Mouse (Mus musculus) central nervous system, embryonic 11.5 days (tissue): ENCODE data around the gene Lhx9. TPM values are rescaled to one million over a fixed set of nuclear protein-coding genes. Genes with fewer than 3 reads are reported as not detected.

Source experiments
- polyA plus RNA-seq: library from polyadenylated mRNA; depleted of rRNA; stranded (reverse); fragments of >200 nt; gene quantifications from 2 replicates; pipeline ENCODE4 v1.2.3, GENCODE M21; 2012; rRNA removed

The Lhx9 gene
- 34.6 and 46.6 TPM in 2 replicates for polyA plus RNA-seq

GRCm38 (mm10) chr1:138848511-138849109 is at the start of gene Lhx9:
TSS of gene Lhx9 (minus strand) at chr1:138848577.

DNA sequence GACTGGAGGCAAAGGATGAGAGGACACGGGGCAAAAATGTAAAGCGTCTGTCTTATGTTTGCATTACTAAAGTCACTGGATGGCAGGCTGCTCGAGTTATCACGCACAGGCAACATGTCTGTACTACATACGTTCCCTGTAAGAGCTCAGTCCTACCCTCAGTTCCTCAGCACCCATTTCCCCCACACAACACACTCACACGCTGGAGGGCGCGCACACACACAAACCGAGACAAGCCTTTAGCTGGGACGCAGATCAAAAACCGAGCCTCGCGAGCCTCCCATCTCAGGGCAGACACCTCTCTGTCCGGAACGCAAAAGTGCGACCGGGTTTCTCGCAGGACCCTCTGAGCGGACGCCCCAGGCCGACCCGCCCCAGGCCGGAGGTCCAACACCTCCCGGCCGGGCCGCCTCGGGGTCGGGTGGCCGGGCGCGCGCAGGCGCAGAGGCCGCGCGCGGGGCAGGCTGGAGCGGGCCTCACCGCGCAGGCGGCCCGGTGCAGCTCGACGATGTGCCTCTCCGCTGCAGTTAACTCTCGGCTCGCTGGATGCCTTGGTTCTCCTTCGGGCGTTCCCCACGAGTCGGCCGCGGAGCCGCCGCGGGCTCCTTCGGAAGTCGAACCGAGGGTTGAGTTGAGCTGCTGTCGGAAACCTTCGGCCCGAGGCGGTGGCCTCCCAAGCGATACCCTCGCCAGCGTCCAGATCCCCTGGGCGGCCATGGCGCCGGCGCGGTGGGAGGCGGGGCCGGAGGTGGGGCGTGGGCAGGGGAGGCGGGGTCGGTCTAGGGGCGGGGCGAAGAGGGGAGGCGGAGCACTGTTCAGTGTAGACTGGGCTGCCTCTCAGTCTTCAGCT is 7.9 kb upstream of the Lhx9 start, which contains the start of gene 2310009B15Rik:
Gene 2310009B15Rik (minus strand): TSS at position 752 of the 850 bp plus-strand sequence.

Other genes with a start within 250 kb of the Lhx9 start
- 10.7 and 15.7 TPM in 2 replicates for gene Nek7, start 228.4 kb downstream of the Lhx9 start, polyA plus RNA-seq
- 43.7 and 55.1 TPM in 2 replicates for gene 2310009B15Rik, start 8.3 kb upstream of the Lhx9 start, polyA plus RNA-seq
- gene Dennd1b, start 114.9 kb upstream of the Lhx9 start, polyA plus RNA-seq, result 4.2 and 5.6 TPM in 2 replicates